Mouse (Mus musculus): ENCODE data around the gene Tnf.

DNA sequence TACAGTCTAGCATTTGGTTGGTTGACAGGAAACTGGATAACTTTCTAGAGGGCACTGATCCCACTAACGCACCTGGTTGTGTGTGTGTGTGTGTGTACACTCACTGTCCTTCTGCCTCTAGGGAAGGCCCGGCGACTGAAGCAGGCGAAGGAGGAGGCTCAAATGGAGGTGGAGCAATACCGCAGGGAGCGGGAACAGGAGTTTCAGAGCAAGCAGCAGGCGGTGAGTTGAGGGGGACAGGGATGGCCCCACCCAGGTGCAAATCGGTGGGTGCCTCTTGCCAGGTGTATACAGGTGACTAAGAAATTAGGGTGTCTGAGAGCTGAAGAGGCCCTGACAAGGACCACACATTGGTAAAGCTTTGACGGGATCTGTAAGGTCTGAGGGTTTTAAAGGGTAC, 35.2 kb upstream of the Tnf start:
- no peak for TF ChIP-seq GATA1 (IDR thresholded peaks at IDR 0.05; ENCODE audit: borderline replicate concordance, low read length)
- TF ChIP-seq FLI1 (IDR thresholded peaks at IDR 0.05; ENCODE audit: low read length) = no peak

Data from megakaryocyte, embryonic 14.5 days (primary cell).